Mouse (Mus musculus): ENCODE results near the gene Cldn15. TPM values are rescaled to one million over a fixed set of nuclear protein-coding genes. Genes with fewer than 3 reads are reported as not detected.
"Not testable (repeated sequence)": the region's sequence is repeated elsewhere in the genome, so short reads cannot be mapped to it uniquely, and the experiment has no call there.

The Cldn15 gene
- polyA plus RNA-seq, 1 experiment, result 0.53 TPM

- no peak for DNase-seq (ENCODE audit: low read depth)
- TF ChIP-seq POLR2A (IDR thresholded peaks at IDR 0.05; ENCODE audit: borderline replicate concordance, extremely low read depth, insufficient read depth, insufficient read length, poor library complexity, severe bottlenecking), result no peak
- TF ChIP-seq CTCF (IDR thresholded peaks at IDR 0.05; ENCODE audit: borderline replicate concordance, extremely low read depth, insufficient read depth, insufficient read length), result peak; percentile 18; the same call in 1 of the 2 replicates
Measured at GRCm38 (mm10) chr5:136935905-136936695, 30.3 kb upstream of the Cldn15 start.

GRCm38 (mm10) chr5:136936750-136937149 lies 29.7 kb upstream of the Cldn15 start:
- TF ChIP-seq POLR2A (IDR thresholded peaks at IDR 0.05; ENCODE audit: borderline replicate concordance, extremely low read depth, insufficient read depth, insufficient read length, poor library complexity, severe bottlenecking) (no peak), CTCF (IDR thresholded peaks at IDR 0.05; ENCODE audit: borderline replicate concordance, extremely low read depth, insufficient read depth, insufficient read length) (no peak)
- no peak for DNase-seq (ENCODE audit: low read depth)

GRCm38 (mm10) chr5:136937621-136938020 lies 28.8 kb upstream of the Cldn15 start:
- DNase-seq (ENCODE audit: low read depth), result no peak
- TF ChIP-seq POLR2A (IDR thresholded peaks at IDR 0.05; ENCODE audit: borderline replicate concordance, extremely low read depth, insufficient read depth, insufficient read length, poor library complexity, severe bottlenecking) (no peak), CTCF (IDR thresholded peaks at IDR 0.05; ENCODE audit: borderline replicate concordance, extremely low read depth, insufficient read depth, insufficient read length) (no peak)

- no peak for DNase-seq (ENCODE audit: low read depth)
- peak; percentile 46 for TF ChIP-seq CTCF (IDR thresholded peaks at IDR 0.05; ENCODE audit: borderline replicate concordance, extremely low read depth, insufficient read depth, insufficient read length)
- no peak for TF ChIP-seq POLR2A (IDR thresholded peaks at IDR 0.05; ENCODE audit: borderline replicate concordance, extremely low read depth, insufficient read depth, insufficient read length, poor library complexity, severe bottlenecking)
Measured at GRCm38 (mm10) chr5:136939284-136939683, 27.1 kb upstream of the Cldn15 start.

GRCm38 (mm10) chr5:136940029-136940428 lies 26.4 kb upstream of the Cldn15 start:
- DNase-seq (ENCODE audit: low read depth), result not testable (repeated sequence)

- TF ChIP-seq CTCF (IDR thresholded peaks at IDR 0.05; ENCODE audit: borderline replicate concordance, extremely low read depth, insufficient read depth, insufficient read length) (no peak), POLR2A (IDR thresholded peaks at IDR 0.05; ENCODE audit: borderline replicate concordance, extremely low read depth, insufficient read depth, insufficient read length, poor library complexity, severe bottlenecking) (no peak)
- no peak for DNase-seq (ENCODE audit: low read depth)
Measured at GRCm38 (mm10) chr5:136940845-136941560, 25.4 kb upstream of the Cldn15 start.

GRCm38 (mm10) chr5:136942781-136943180 lies 23.6 kb upstream of the Cldn15 start:
- no peak for TF ChIP-seq CTCF (IDR thresholded peaks at IDR 0.05; ENCODE audit: borderline replicate concordance, extremely low read depth, insufficient read depth, insufficient read length)
- TF ChIP-seq POLR2A (IDR thresholded peaks at IDR 0.05; ENCODE audit: borderline replicate concordance, extremely low read depth, insufficient read depth, insufficient read length, poor library complexity, severe bottlenecking), result no peak

GRCm38 (mm10) chr5:136943382-136943781 lies 23.0 kb upstream of the Cldn15 start:
- no peak for DNase-seq (ENCODE audit: low read depth)
- no peak for TF ChIP-seq CTCF (IDR thresholded peaks at IDR 0.05; ENCODE audit: borderline replicate concordance, extremely low read depth, insufficient read depth, insufficient read length)
- TF ChIP-seq POLR2A (IDR thresholded peaks at IDR 0.05; ENCODE audit: borderline replicate concordance, extremely low read depth, insufficient read depth, insufficient read length, poor library complexity, severe bottlenecking), result no peak

More at GRCm38 (mm10) chr5:136942781-136943180, 23.6 kb upstream of the Cldn15 start:
- no peak for DNase-seq (ENCODE audit: low read depth)

- no peak for TF ChIP-seq CTCF (IDR thresholded peaks at IDR 0.05; ENCODE audit: borderline replicate concordance, extremely low read depth, insufficient read depth, insufficient read length)
- no peak for TF ChIP-seq POLR2A (IDR thresholded peaks at IDR 0.05; ENCODE audit: borderline replicate concordance, extremely low read depth, insufficient read depth, insufficient read length, poor library complexity, severe bottlenecking)
- no peak for DNase-seq (ENCODE audit: low read depth)
Measured at GRCm38 (mm10) chr5:136945084-136945483, 21.3 kb upstream of the Cldn15 start.

- TF ChIP-seq POLR2A (IDR thresholded peaks at IDR 0.05; ENCODE audit: borderline replicate concordance, extremely low read depth, insufficient read depth, insufficient read length, poor library complexity, severe bottlenecking) (no peak), CTCF (IDR thresholded peaks at IDR 0.05; ENCODE audit: borderline replicate concordance, extremely low read depth, insufficient read depth, insufficient read length) (no peak)
- DNase-seq (ENCODE audit: low read depth), result no peak
Measured at GRCm38 (mm10) chr5:136947874-136948273, 18.5 kb upstream of the Cldn15 start.

- DNase-seq (ENCODE audit: low read depth), result not testable (repeated sequence)
Measured at GRCm38 (mm10) chr5:136949551-136950336, 16.7 kb upstream of the Cldn15 start.
